8 mouse cellular contexts compared by ENCODE assay signal in genomic region chr14:57571155-57572133, GRCm38 (mm10). TPM values are rescaled to one million over a fixed set of nuclear protein-coding genes. Genes with fewer than 3 reads are reported as not detected.
DNase-seq lines count a peak whose midpoint lies in the region; ATAC-seq lines count a peak whose summit lies in the region.

Eef1akmt1 (minus strand) TSS chr14:57571612.

- H3K4me2 ChIP-seq in intestine, embryonic 14.5 days (ENCODE audit: low read length) = peak within 1 kb of the TSS; percentile 62

- H3K9me3 ChIP-seq in intestine, embryonic 14.5 days (ENCODE audit: control insufficient read depth, low read length) = no peaks in the 10 kb centered on the region

- peak; percentile 97 for DNase-seq in adrenal gland, adult 18-20 months (ENCODE audit: low spot score in 2 of 2)
- DNase-seq in embryo, embryonic 11 days = peak; percentile 97
- peak; percentile 94 for DNase-seq in gastrocnemius, postnatal 25 days
- DNase-seq in intestine, embryonic 14.5 days (ENCODE audit: low spot score) = peak; percentile 98
- DNase-seq in left cerebral cortex, postnatal 14 days (ENCODE audit: low spot score in 2 of 2) = peak; percentile 95 to 96
- peak; percentile 95 for DNase-seq in mesoderm, embryonic 11.5 days (ENCODE audit: low read depth, low spot score)
- DNase-seq in right cerebral cortex, postnatal 36 days (ENCODE audit: low spot score in 2 of 2) = peak; percentile 92 to 94
- peak; percentile 95 for DNase-seq in yolk sac, embryonic 10.5 days (ENCODE audit: low spot score)

- peaks cover 4% of the 10 kb centered on the region; the same call in 1 of the 2 replicates for H3K4me1 ChIP-seq in intestine, embryonic 14.5 days (replicated peaks; ENCODE audit: control insufficient read depth, insufficient read depth, low read length)

- H3K4me3 ChIP-seq in intestine, embryonic 14.5 days (ENCODE audit: low read depth, low read length) = peak within 1 kb of the TSS; percentile 56

- H3K9ac ChIP-seq in intestine, embryonic 14.5 days (ENCODE audit: low read length) = peak within 1 kb of the TSS; percentile 65

- no peak within 1 kb of the TSS; the same call in 1 of the 2 replicates for H3K27ac ChIP-seq in intestine, embryonic 14.5 days (ENCODE audit: low read depth)

- intact Hi-C loops in left cerebral cortex, postnatal 14 days (cut with DNase I) = loop anchor here (5.0 kb wide), 1 partner anchor 44 kb away; no protein-coding TSS in a partner anchor

- WGBS in intestine, embryonic 14.5 days = 9% methylated on average over 35 of the region's 35 CpGs

- no peaks in the 10 kb centered on the region for H3K36me3 ChIP-seq in intestine, embryonic 14.5 days (ENCODE audit: control insufficient read depth, insufficient read depth, low read length)

- H3K27me3 ChIP-seq in intestine, embryonic 14.5 days (replicated peaks; ENCODE audit: control insufficient read depth, insufficient read depth, low read length) = no peaks in the 10 kb centered on the region

- ATAC-seq in intestine, embryonic 14.5 days (replicated peaks; ENCODE audit: low FRiP score, low TSS enrichment, low read depth) = peak; percentile 97

RNA-seq across cellular contexts. Expression of gene Eef1akmt1, which starts in this region (rescaled TPM):
- total RNA-seq in adrenal gland, adult 18-20 months (2021) = 10 to 100 TPM; 24.6 to 28.4 TPM
- 10 to 100 TPM; 23.2 to 24.2 TPM for total RNA-seq in gastrocnemius, postnatal 25 days (2021)
- polyA plus RNA-seq in intestine, embryonic 14.5 days (2014; fragmentation: Nextera tagmentation; extraction: Ambion mirVana) = 106 and 111 TPM in 2 replicates
- total RNA-seq in left cerebral cortex, postnatal 14 days (2021) = 10 to 100 TPM; 37.7 to 41.2 TPM
